Mouse (Mus musculus): ENCODE data around the gene Qrsl1. TPM values are rescaled to one million over a fixed set of nuclear protein-coding genes. Genes with fewer than 3 reads are reported as not detected.

Qrsl1 gene
- total RNA-seq, 1 experiment from 2014 or later: 13.2 TPM

GRCm38 (mm10) chr10:43825696-43826095, 75.8 kb downstream of the Qrsl1 start:
- no peak for ATAC-seq (replicated peaks in 1 of 2; ENCODE audit: insufficient read depth in 1 of 2, low FRiP score in 2 of 2, low TSS enrichment in 1 of 2, low read depth in 1 of 2, poor library complexity in 2 of 2, severe bottlenecking in 2 of 2)

GRCm38 (mm10) chr10:43824713-43825112, 76.8 kb downstream of the Qrsl1 start:
- ATAC-seq (replicated peaks in 1 of 2; ENCODE audit: insufficient read depth in 1 of 2, low FRiP score in 2 of 2, low TSS enrichment in 1 of 2, low read depth in 1 of 2, poor library complexity in 2 of 2, severe bottlenecking in 2 of 2): no peak

Other genes starting within 250 kb of the Qrsl1 start
- gene Rtn4ip1, start 62 bp upstream of the Qrsl1 start, total RNA-seq (2017): 13.1 and 13.8 TPM in 2 replicates
- gene Crybg1, start 247.1 kb upstream of the Qrsl1 start, total RNA-seq (2017): 3.6 and 7.6 TPM in 2 replicates